Mouse (Mus musculus) thymus, postnatal 10 days (tissue): ENCODE results near the gene Supt3.
A peak's percentile ranks its signal among the peaks of the same experiment; 100 is the strongest.

ENCODE experiments used
- DNase-seq, 2 experiments: peaks; one replicate each; pipeline ENCODE4 v3.0.0; 2021; ENCODE audit warnings: low spot score in 2 of 2

Supt3 gene

GRCm38 (mm10) chr17:45053371-45053770 is 276.4 kb downstream of the Supt3 start:
- no peak for DNase-seq

DNA sequence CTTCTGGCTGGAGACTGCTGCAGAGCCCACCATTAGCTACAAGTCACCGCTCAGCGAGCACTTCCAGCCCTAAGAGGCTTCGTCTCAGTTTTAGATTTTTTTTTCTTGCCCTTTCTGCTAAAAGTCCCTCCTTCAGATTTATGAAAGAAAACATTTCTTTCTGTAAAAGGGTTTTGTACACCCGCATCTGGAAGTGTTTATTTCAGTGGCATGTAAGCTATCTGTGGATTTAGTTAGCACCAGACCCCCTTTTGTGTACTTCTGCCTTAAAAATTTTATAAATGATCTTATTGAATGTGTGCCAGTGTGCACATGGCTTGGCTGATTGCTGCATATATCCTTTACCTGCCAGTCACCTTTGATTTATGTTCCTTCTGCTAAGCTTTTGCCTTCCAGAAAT is 277.6 kb downstream of the Supt3 start:
- no peak for DNase-seq

DNA sequence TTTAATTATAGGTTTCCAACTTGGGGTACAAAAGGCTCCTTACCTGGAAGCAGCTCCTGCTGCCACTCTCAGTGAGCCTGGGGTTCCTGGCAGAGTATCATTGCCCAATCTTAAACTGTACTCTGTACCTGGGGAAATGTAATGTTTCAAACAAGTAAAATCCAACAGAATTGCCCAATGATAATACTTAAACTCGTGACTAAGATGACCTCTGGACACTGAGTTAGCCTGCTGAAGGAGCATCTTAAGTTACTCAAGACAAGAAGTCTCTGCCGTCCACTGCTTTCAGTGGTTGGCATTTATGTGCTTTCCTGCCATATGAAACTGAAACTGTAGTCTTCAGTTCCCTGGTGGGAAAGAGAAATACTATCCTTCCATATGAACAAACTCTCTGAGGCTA is 279.9 kb downstream of the Supt3 start:
- no peak for DNase-seq

- DNase-seq, result no peak
Measured at GRCm38 (mm10) chr17:45057780-45058179, 280.8 kb downstream of the Supt3 start.

DNA sequence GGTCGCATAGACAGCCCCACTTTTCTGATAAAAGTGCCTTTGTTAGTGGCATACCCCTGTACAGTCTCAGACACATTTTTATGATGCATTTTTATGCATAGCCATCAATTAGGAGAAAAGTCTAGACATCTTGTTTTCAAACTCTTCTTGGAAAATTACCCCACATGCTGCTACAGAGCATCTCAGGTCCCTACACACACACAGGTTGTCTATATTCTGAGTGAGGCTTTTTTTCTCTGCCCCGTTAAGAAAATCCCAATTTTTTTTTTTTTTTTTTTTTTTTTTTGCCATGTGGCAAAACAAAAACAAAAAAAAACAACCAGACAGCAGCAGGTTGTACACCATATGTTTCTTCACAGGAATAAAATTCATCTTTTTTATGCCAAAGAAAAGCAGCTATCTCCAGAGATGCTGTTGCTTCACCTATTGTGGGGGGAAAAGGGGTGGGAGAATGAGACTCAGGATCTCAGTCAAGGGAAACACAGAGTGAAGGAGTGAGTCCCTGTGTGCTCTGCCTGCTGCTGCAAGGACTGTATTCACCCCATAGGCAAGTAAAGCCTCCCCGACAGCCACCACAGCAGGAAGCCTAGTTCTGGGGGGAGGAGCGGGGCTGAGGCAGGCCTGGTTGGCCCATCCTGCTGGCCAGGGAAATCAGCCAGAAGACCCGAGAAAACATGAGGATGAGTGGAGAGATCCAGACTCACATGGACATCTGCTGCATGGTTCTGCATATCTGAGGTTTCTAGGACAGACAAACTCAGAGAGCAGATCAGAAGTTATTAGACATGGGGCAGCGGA is 281.8 kb downstream of the Supt3 start:
- DNase-seq, result no peak

DNA sequence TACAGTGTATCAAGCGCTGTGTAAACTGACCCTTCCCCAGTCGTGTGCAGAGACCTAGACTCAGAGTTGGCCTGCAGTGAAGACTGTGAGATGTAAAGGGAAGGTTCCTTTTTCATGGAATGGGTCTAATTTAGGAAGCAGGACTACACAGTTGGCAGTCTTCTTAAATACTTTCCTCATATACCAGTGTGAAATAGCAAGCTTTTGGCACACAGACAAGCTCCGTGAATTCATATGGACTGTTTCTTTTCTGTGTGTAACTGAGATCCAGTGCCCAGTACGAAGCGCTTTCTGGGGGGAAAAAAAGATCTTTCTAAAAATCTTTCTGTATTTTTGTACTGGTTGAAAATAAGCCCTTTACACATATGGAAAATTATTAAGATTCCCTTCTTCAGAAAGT is 286.8 kb downstream of the Supt3 start:
- DNase-seq, result no peak

- no peak for DNase-seq
Measured at GRCm38 (mm10) chr17:45065465-45065864, 288.5 kb downstream of the Supt3 start.

DNA sequence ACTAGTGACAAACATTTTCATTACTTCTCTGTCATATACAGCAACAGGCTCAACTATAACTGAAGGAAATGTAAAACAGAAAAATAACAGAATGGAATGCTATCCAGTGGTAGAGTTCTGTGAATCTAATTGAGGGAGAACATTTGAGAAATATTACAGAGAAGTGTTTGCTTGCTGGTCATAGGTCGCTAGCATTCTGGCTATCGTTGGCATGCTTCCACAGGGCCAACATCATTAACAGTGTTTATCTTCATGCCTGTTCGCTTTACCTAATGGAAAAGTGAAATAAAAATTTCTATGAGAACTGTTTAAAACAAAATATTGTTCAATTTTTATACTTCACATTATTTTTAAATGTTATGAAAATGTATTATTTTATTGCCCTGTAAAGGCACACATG is 290.5 kb downstream of the Supt3 start:
- no peak for DNase-seq

GRCm38 (mm10) chr17:45068321-45068720 is 291.4 kb downstream of the Supt3 start:
- no peak for DNase-seq

GRCm38 (mm10) chr17:45072495-45073347 is 295.8 kb downstream of the Supt3 start:
- no peak for DNase-seq

- no peak for DNase-seq
Measured at GRCm38 (mm10) chr17:45073348-45073634, 296.3 kb downstream of the Supt3 start.

DNA sequence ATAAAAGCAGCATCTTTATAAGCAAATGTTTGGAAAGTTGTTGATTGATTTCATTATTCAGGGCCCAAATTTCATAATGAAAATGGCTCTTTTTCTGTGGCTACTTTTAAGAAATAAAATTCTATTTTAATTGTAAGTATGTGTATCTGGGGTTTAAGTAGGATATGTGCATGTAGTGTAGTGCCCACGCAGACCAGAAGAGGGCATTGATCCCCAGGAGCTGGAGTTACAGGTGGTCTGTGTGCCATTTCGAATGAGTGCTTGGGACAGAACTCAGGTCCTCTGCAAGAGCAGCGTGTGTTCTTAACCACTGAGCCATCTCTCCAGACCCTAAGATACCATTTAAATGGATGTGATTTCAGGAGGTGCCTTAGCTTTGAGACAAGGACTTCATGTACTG is 296.8 kb downstream of the Supt3 start:
- peak in 1 of 2 experiments; percentile 20 for DNase-seq

GRCm38 (mm10) chr17:45076951-45077350 is 300.0 kb downstream of the Supt3 start:
- no peak for DNase-seq

DNA sequence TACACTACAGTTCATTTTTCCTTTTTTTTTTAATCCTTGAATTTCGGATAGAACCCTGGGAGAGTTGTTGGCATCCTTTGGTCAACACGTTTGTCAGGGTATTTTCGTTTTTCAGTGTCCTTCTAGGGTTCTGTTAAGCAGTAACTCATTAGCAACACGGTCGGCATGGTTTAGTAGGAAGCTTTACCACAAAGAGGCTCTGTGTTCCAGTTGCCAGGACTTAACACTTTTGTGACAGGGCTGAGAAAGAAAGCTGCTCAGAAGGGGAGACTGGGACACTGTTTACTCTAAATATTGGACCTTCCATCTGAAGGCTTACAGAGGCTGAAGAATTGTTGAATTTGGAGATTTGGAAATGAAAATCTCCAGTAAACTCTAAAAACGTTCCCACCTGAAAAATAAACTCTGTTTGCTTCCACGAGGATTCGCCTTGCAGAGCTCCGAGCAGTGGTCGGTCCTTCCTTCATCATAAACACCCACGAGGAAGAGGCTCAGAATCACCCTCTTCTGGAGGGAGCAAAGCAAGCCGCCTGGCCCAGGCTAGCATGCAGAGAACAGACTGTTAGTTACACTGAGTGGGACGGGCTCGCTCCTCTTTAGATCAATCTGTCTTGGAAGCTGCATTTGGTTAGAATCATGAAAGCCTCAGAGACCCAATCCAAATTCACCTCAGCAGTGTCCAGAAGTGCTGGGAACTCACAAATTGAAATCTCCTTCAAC is 301.1 kb downstream of the Supt3 start:
- DNase-seq, result no peak

DNA sequence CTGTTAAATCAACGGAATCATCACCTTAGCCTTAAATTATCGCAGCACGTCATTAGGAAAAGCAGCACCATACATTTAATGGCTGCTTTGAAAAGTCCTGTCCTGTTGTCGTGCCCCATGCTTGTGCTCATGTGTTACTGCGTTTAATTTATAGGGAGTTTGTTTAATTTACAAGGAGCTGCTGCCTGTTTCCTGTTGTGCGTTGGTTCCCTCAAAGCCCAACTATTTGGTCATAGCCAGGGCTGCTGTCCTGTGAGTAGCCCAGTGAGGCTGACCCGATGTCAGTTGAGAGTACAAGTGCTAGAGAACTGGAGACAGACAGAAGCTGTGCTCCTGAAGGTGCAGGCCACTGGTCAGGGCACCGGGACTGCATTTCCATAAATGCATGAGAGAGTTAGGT is 304.6 kb downstream of the Supt3 start:
- DNase-seq, result no peak

DNA sequence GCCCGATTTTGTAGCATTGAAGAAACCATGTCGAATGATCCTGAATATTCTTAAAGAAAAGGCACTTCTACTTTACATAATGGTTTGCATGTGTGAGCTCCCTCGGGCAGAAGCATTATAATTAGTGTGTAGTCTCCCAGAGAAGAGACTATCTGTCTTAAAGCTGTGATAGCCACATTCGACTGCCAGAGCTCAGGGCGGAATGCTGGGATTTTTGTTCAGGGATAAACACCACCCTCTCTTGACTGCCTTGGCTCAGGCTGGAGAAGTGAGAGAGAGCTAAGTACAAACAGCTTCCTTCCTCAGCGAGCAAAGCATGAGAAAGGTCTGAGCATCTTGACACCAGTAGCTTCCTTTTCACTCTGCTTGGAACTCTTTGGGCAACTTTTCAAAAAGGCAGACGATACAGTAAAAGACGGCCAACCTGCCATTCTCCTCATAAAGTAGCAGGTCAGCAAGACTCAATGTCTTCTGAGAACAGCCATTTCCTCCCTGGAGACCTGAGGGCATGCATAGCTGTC is 305.1 kb downstream of the Supt3 start:
- no peak for DNase-seq

GRCm38 (mm10) chr17:45086361-45086760 is 309.4 kb downstream of the Supt3 start:
- no peak for DNase-seq

DNA sequence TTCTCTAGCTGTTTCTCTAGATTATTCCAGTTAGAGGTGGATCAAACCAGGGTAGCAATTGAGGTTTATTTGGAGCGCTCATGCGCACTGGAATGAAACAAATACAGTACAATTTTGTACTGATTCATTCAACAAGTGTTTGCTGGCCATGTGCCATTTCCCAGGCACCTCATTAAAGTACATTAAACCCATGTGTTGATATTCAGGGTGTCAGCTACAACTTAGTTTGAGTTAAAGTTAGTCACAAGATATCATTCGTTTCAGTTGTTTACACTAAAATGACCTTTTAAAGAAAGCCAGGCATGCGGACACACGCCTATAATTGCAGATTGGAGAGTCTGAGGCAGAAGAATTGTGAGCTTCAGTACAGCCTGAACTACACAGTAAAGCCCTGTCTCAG is 310.1 kb downstream of the Supt3 start:
- no peak for DNase-seq

GRCm38 (mm10) chr17:45101064-45101463 is 324.1 kb downstream of the Supt3 start:
- no peak for DNase-seq

DNA sequence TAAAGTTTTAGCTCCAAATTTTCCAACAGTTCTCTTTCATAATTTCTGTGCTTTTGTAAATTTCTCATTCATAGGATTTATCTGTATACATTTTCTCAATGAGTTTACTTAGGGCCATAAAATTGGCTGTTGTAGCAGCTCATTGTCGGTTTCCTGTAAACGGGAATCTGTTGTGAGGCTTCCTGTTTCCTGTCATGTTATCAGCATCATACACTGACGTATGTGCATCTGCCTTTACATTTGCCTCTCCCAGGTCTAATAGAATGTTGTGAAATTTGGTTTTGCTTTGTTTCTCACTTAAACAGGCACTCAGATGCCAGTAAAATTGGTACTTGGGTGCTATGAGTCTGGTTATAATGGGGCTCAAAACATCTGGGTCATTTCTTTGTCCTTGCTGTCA is 338.4 kb downstream of the Supt3 start:
- DNase-seq, result no peak

DNA sequence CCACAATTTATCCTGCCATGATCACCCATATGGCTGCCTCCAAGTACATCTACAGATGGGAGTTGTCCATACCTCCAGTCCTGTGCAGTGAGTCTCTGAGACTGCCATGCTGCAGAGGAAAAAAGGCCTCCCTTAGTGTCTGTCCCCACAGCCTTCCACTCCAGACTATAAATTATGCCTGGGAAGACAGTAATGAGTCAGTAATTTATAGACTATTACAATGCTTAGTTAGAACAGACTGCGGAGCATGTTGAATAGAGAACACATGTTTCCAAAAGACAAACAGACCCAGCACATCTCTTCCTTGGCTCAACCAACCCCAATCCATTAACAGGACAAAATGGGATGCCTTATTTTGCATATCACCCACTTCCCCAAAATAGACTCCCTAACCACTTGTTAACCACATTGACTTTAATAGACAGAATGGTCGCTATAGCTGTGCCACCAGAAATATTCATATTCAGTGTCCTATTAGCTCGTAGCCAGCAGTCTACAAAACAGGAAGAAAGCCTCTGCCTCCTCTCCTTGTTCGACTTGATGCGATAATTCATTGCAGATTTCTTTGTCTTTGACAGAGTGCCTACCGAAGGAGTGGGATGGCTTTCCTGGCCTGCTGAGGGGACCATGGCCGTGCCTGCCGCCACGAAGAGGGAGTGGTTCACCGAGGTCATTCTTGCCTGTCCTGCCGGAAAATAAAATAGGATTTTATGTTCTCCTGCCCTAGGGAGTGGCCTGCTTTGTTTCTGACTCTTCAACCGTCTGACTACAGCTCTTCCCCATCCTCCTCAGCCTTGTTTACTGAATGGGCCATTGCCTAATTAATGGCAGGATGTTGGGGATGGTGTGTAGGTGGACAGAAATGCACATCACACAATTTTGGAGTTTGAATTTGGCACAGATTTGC is 341.9 kb downstream of the Supt3 start:
- DNase-seq, result no peak
